Mouse (Mus musculus) forebrain, embryonic 11.5 days (tissue): ENCODE results near the gene Ten1. TPM values are rescaled to one million over a fixed set of nuclear protein-coding genes. Genes with fewer than 3 reads are reported as not detected.

Experiments used
- ATAC-seq: fragments of 200-750 bp; cut with Nextera tagmentation; replicated peaks from 2 replicates; pipeline ENCODE4 v1.8.0; 2017; ENCODE audit warnings: moderate TSS enrichment; ENCODE audit not compliant: low FRiP score
- DNase-seq: peaks from one replicate; pipeline ENCODE4 v3.0.0-alpha.2; 2017; ENCODE audit warnings: low spot score
- H3K27ac ChIP-seq: fragments of 300-500 bp; sonication (generic); 2 replicates; pipeline ENCODE4 v1.5.1; 2014; ENCODE audit warnings: low read depth, low read length
- H3K27me3 ChIP-seq: fragments of 300-500 bp; sonication (generic); 2 replicates; pipeline ENCODE4 v1.6.1; 2014; ENCODE audit warnings: mild to moderate bottlenecking, low read length, mixed read lengths; ENCODE audit not compliant: control insufficient read depth, insufficient read depth
- H3K36me3 ChIP-seq: fragments of 300-500 bp; sonication (generic); 2 replicates; pipeline ENCODE4 v1.6.1; 2014; ENCODE audit warnings: mild to moderate bottlenecking, low read length, moderate library complexity, mixed read lengths; ENCODE audit not compliant: control insufficient read depth, insufficient read depth
- H3K4me1 ChIP-seq: fragments of 300-500 bp; sonication (generic); replicated peaks from 2 replicates; pipeline ENCODE4 v1.6.1; 2014; ENCODE audit warnings: low read length, mixed read lengths; ENCODE audit not compliant: control insufficient read depth, insufficient read depth
- H3K4me2 ChIP-seq: fragments of 300-500 bp; sonication (generic); 2 replicates; pipeline ENCODE4 v1.6.1; 2014; ENCODE audit warnings: low read depth, mild to moderate bottlenecking, low read length, moderate library complexity, mixed read lengths; ENCODE audit not compliant: severe bottlenecking
- H3K4me3 ChIP-seq: fragments of 300-500 bp; sonication (generic); 2 replicates; pipeline ENCODE4 v1.5.1; 2014; ENCODE audit warnings: low read depth, low read length
- H3K9ac ChIP-seq: fragments of 300-500 bp; sonication (generic); 2 replicates; pipeline ENCODE4 v1.6.1; 2014; ENCODE audit warnings: low read length
- H3K9me3 ChIP-seq: fragments of 300-500 bp; sonication (generic); 2 replicates; pipeline ENCODE4 v1.6.1; 2016; ENCODE audit warnings: low read length, mixed read lengths; ENCODE audit not compliant: control insufficient read depth
- WGBS: fragments of 180-500 bp; shearing (Covaris S2); extraction: QIAGEN DNeasy Blood & Tissue Kit; methylation state at CpG from one replicate; pipeline ENCODE4 v1.1.7; 2014; 5-methylcytosine and 5-hydroxymethylcytosine counted together
- polyA plus RNA-seq: library from polyadenylated mRNA; unstranded; fragments of >200 nt; fragmentation: Nextera tagmentation; extraction: Ambion mirVana; gene quantifications from 2 replicates; pipeline ENCODE4 v1.2.1, GENCODE M21; 2014

The Ten1 gene
- polyA plus RNA-seq, 1 experiment from 2014 or later = 48.5 TPM

GRCm38 (mm10) chr11:116206678-116207077, 8.0 kb downstream of the Ten1 start:
- 82% methylated on average over 4 of the region's 4 CpGs for WGBS
- Histone ChIP-seq H3K4me1 (no peaks in the 10 kb centered on the region), H3K9me3 (no peaks in the 10 kb centered on the region), H3K4me2 (no peak overlapping the region), H3K27ac (no peak overlapping the region), H3K36me3 (no peaks in the 10 kb centered on the region), H3K27me3 (no peaks in the 10 kb centered on the region), H3K9ac (no peak overlapping the region), H3K4me3 (no peak overlapping the region)
- ATAC-seq (no peak), DNase-seq (no peak)

GRCm38 (mm10) chr11:116208660-116209059, 10.0 kb downstream of the Ten1 start:
- DNase-seq (no peak), ATAC-seq (no peak)
- Histone ChIP-seq H3K36me3 (no peaks in the 10 kb centered on the region), H3K4me2 (no peak overlapping the region), H3K9ac (no peak overlapping the region), H3K27me3 (no peaks in the 10 kb centered on the region), H3K4me1 (no peaks in the 10 kb centered on the region), H3K9me3 (no peaks in the 10 kb centered on the region), H3K4me3 (no peak overlapping the region), H3K27ac (no peak overlapping the region)
- WGBS = 83% methylated on average over 3 of the region's 3 CpGs

GRCm38 (mm10) chr11:116209257-116209656, 10.6 kb downstream of the Ten1 start:
- ATAC-seq (no peak), DNase-seq (no peak)
- Histone ChIP-seq H3K4me2 (no peak overlapping the region), H3K9ac (no peak overlapping the region), H3K9me3 (no peaks in the 10 kb centered on the region), H3K4me1 (no peaks in the 10 kb centered on the region), H3K27ac (no peak overlapping the region), H3K27me3 (no peaks in the 10 kb centered on the region), H3K4me3 (no peak overlapping the region), H3K36me3 (no peaks in the 10 kb centered on the region)
- 86% methylated on average over 8 of the region's 8 CpGs for WGBS

GRCm38 (mm10) chr11:116210696-116211095, 12.0 kb downstream of the Ten1 start:
- ATAC-seq (no peak), DNase-seq (no peak)
- no peak overlapping the region for H3K4me2 ChIP-seq
- WGBS = 76% methylated on average over 5 of the region's 5 CpGs
- no peaks in the 10 kb centered on the region for H3K4me1 ChIP-seq
- H3K9me3 ChIP-seq = no peaks in the 10 kb centered on the region
- no peak overlapping the region for H3K4me3 ChIP-seq
- H3K9ac ChIP-seq = no peak overlapping the region
- H3K27ac ChIP-seq = no peak overlapping the region
- H3K27me3 ChIP-seq = no peaks in the 10 kb centered on the region
- no peaks in the 10 kb centered on the region for H3K36me3 ChIP-seq

DNA sequence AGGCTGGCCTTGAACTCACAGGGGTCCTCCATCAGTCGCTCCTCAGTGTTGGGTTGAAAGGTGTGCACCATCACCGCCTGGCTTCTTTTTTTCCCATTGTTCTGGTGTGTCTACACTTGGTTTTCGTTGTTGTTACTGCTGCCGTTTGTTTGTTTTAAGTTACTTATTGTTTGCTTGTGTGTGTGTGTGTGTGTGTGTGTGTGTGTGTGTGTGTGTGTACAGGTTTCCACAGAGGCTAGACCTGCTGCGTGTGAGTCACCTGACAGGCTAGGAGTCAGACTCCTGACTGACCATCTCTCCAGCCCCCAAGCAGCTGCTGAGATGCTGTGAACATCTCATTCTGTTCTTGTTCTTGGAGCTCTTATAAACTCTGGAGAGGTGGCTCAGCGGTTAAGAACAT, 14.2 kb downstream of the Ten1 start:
- 91% methylated on average over 6 of the region's 6 CpGs for WGBS
- no peak for ATAC-seq
- Histone ChIP-seq H3K9me3 (no peaks in the 10 kb centered on the region), H3K36me3 (no peaks in the 10 kb centered on the region), H3K4me3 (no peak overlapping the region), H3K4me1 (no peaks in the 10 kb centered on the region), H3K4me2 (no peak overlapping the region), H3K9ac (no peak overlapping the region), H3K27ac (no peak overlapping the region), H3K27me3 (no peaks in the 10 kb centered on the region)
- no peak for DNase-seq

DNA sequence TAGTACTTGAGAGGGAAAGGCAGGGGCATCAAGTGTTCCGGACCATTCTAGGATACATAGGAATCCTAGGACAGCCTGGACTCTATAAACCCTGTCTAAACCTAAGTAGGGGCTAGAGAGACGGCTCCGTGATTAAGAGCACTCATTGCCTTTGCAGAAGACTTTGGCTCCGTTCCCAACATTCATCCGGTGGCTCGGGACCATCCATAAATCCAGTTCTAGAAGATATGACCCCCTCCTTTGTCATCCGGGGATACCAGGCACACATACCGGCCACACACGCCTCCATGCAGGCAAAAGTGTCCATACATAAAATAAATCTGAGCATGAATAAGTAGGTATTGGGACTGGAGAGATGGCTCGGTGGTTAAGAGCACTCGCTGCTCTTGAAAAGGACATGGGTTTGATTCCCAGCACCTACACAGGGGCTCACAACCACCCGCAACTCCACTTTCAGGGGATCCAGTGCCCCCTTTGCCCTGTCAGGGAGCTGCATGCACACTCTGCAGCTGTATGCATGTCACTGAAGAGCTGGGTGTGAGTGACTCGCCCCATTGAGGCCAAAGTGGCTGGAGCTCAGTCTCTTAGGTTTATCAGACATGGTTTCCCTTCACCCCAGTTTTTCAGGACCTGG, 15.3 kb downstream of the Ten1 start:
- H3K27ac ChIP-seq = no peak overlapping the region
- no peak overlapping the region for H3K4me3 ChIP-seq
- no peaks in the 10 kb centered on the region for H3K27me3 ChIP-seq
- DNase-seq (no peak), ATAC-seq (no peak)
- no peaks in the 10 kb centered on the region for H3K36me3 ChIP-seq
- H3K4me2 ChIP-seq = no peak overlapping the region
- no peak overlapping the region for H3K9ac ChIP-seq
- no peaks in the 10 kb centered on the region for H3K4me1 ChIP-seq
- WGBS = 93% methylated on average over 13 of the region's 13 CpGs
- H3K9me3 ChIP-seq = no peaks in the 10 kb centered on the region

DNA sequence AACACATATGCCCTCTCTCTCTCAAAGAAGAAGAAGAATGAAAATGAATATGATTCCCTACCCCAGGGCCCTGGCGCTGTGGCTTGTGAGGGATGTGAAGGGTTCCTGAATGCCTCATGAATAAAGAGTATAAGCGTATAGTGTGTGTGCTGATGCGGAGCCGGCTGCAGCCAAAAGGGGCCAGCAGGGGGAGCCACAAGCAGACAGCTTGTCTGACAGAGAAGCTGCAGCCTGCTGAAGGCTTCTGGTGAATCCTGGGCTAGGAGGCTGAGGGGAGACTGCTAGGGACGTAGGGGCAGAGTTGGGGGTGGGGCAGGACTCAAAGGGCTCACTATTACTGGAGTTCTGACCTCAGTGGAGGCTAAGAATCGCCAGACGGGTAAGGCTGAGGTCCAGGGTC, 16.5 kb downstream of the Ten1 start:
- Histone ChIP-seq H3K9ac (no peak overlapping the region), H3K36me3 (no peaks in the 10 kb centered on the region), H3K27ac (no peak overlapping the region), H3K4me3 (no peak overlapping the region), H3K27me3 (no peaks in the 10 kb centered on the region), H3K4me2 (no peak overlapping the region), H3K9me3 (no peaks in the 10 kb centered on the region), H3K4me1 (no peaks in the 10 kb centered on the region)
- DNase-seq (no peak), ATAC-seq (no peak)
- WGBS = 79% methylated on average over 7 of the region's 7 CpGs

DNA sequence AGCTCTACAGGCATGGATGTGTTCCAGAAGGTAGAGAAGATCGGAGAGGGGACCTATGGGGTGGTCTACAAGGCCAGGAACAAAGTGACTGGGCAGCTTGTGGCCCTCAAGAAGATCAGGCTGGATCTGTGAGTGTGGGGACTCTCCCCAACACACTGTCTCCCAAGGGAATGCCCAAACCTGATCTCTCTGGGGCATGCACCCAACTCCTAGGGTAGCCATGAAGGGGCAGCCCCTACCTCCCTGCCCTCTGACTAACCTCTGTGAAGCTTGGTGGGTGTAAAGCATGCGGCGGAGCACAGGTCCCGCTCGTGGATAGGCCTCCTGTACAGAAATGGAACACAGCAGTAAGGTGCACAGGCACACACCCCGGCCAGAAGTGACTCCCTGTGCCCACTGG, 17.3 kb downstream of the Ten1 start:
- Histone ChIP-seq H3K27ac (no peak overlapping the region), H3K4me2 (no peak overlapping the region), H3K9me3 (no peaks in the 10 kb centered on the region), H3K27me3 (peaks cover under 1% of the 10 kb centered on the region), H3K9ac (no peak overlapping the region), H3K4me3 (no peak overlapping the region), H3K36me3 (no peaks in the 10 kb centered on the region), H3K4me1 (no peaks in the 10 kb centered on the region)
- DNase-seq (no peak), ATAC-seq (no peak)
- 92% methylated on average over 6 of the region's 6 CpGs for WGBS

DNA sequence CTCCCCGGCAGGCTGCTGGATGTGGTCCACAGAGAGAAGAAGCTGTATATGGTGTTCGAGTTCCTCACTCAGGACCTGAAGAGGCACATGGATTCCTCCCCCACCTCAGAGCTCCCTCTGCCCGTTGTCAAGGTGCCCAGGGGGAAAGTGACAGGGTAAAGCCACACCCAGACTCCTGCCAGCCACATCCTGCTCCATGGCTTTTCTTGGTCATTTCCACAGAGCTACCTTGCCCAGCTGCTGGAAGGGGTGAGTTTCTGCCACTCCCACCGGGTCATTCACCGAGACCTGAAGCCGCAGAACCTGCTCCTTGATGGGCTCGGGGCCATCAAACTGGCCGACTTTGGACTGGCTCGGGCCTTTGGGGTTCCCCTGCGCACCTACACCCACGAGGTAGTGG, 17.9 kb downstream of the Ten1 start:
- Histone ChIP-seq H3K27ac (no peak overlapping the region), H3K9ac (no peak overlapping the region), H3K4me3 (no peak overlapping the region), H3K36me3 (no peaks in the 10 kb centered on the region), H3K4me1 (no peaks in the 10 kb centered on the region), H3K9me3 (no peaks in the 10 kb centered on the region; the same call in 1 of the 2 replicates), H3K27me3 (peaks cover 6% of the 10 kb centered on the region), H3K4me2 (no peak overlapping the region)
- ATAC-seq (no peak), DNase-seq (no peak)
- 87% methylated on average over 11 of the region's 11 CpGs for WGBS
